Mouse (Mus musculus): ENCODE data around the gene Tmem178b. TPM values are rescaled to one million over a fixed set of nuclear protein-coding genes. Genes with fewer than 3 reads are reported as not detected.

Gene Tmem178b
- 7.1 and 9.0 TPM in 2 replicates for polyA plus RNA-seq (2014; fragmentation: Nextera tagmentation; extraction: Ambion mirVana)

DNA sequence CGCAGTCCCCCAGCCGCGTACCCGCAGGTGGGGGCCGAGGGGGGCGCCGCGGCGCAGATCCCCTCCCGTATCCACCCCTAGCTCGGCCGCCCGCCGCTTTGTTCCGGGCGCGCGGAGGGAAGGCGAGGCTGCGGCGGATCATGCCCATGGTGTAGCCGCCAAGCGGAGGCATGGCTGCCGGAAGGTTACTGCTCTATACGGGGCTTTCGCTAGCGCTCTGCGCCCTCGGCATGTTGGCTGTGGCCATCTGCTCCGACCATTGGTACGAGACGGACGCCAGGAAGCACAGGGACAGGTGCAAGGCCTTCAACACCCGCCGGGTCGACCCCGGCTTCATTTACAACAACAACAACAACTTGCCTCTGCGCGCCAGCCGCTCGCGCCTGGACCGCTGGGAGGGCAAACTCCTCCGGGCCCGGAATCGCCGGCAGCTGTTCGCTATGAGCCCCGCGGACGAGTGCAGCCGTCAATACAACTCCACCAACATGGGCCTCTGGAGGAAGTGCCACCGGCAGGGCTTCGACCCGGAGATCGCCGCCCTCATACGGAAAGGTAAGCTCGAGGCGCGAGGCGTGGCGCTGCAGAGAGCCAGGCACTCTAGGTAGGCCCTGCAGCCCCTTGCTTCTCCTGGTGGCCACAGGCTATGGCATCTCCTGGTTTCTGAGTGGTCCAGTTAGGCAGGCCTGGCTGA lies at the start of gene Tmem178b:
Gene Tmem178b, plus strand, starts transcription at position 371 of the 691 bp plus-strand sequence.
- H3K27me3 ChIP-seq (ENCODE audit: control insufficient read depth, insufficient read depth, low read length): peaks cover 2% of the 10 kb centered on the region; the same call in 1 of the 2 replicates
- WGBS: under 1% methylated on average over 63 of the region's 63 CpGs
- peak; percentile 56 for ATAC-seq (ENCODE audit: low FRiP score)

DNA sequence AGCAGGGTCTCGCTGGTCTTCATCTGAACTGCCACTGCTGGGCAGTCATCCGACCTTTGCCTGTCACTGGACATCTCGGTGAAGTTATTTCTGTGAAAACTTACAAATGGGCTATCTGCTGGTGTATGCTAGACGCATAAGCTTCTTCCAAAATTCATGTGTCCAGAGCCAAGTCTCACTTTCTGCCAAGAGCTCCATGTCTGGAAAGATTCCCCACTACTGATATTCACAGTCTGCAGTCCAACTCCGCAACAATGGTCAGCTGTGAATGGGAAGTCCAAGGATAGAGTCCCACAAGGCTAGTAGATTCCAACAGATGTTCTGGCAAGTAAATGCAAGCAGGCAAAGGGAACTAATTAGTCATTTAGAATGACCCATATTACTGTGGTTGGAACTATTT lies 44.3 kb upstream of the Tmem178b start:
- Histone ChIP-seq H3K4me1 (ENCODE audit: control insufficient read depth, insufficient read depth, low read length) (no peaks in the 10 kb centered on the region), H3K27me3 (ENCODE audit: control insufficient read depth, insufficient read depth, low read length) (no peaks in the 10 kb centered on the region), H3K36me3 (ENCODE audit: control insufficient read depth, insufficient read depth, low read length) (no peaks in the 10 kb centered on the region), H3K4me2 (no peak overlapping the region), H3K4me3 (ENCODE audit: low read depth, low read length) (no peak overlapping the region), H3K9ac (ENCODE audit: low read length) (no peak overlapping the region), H3K27ac (ENCODE audit: low read depth, low read length) (no peak overlapping the region), H3K9me3 (ENCODE audit: control insufficient read depth, low read length) (no peaks in the 10 kb centered on the region)
- no peak for DNase-seq (ENCODE audit: low spot score, missing footprints)
- WGBS: 91% methylated on average over 5 of the region's 5 CpGs
- no peak for ATAC-seq (ENCODE audit: low FRiP score)

More for the DNA sequence above, at the start of gene Tmem178b:
- H3K9me3 ChIP-seq (ENCODE audit: control insufficient read depth, low read length): no peaks in the 10 kb centered on the region
- peak within 1 kb of the TSS; percentile 87 for H3K9ac ChIP-seq (ENCODE audit: low read length)
- H3K4me2 ChIP-seq: peak within 1 kb of the TSS; percentile 97
- peaks cover 12% of the 10 kb centered on the region for H3K4me1 ChIP-seq (ENCODE audit: control insufficient read depth, insufficient read depth, low read length)
- peak within 1 kb of the TSS; percentile 74 for H3K4me3 ChIP-seq (ENCODE audit: low read depth, low read length)
- H3K36me3 ChIP-seq (ENCODE audit: control insufficient read depth, insufficient read depth, low read length): no peaks in the 10 kb centered on the region
- peak within 1 kb of the TSS; percentile 63; the same call in 1 of the 2 replicates for H3K27ac ChIP-seq (ENCODE audit: low read depth, low read length)
- peak; percentile 97 for DNase-seq (ENCODE audit: low spot score, missing footprints)

GRCm38 (mm10) chr6:39843698-39844342 lies 29.3 kb upstream of the Tmem178b start:
- no peaks in the 10 kb centered on the region for H3K4me1 ChIP-seq (ENCODE audit: control insufficient read depth, insufficient read depth, low read length)
- 93% methylated on average over 14 of the region's 14 CpGs for WGBS
- ATAC-seq (ENCODE audit: low FRiP score): no peak

DNA sequence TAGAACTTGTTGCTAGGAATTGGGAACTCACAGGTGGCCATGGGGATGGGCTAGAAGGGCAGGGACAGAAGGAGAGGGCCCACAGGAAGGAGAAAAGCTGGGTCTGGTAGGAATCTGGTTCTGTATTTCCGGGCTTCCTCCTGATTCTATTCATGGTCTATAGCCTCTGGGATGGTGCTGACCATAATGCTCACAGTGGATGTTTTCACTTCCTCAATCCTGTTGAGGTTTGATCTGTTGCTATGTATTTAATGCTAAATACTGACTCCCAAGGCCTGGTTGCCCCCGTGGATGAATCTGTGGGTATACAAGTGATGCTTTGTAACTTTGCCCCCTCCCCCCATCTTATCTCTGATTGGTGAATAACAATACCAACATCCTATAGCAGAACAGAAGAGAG lies 25.5 kb upstream of the Tmem178b start:
- Histone ChIP-seq H3K4me1 (ENCODE audit: control insufficient read depth, insufficient read depth, low read length) (no peaks in the 10 kb centered on the region), H3K9ac (ENCODE audit: low read length) (no peak overlapping the region), H3K4me3 (ENCODE audit: low read depth, low read length) (no peak overlapping the region), H3K27me3 (ENCODE audit: control insufficient read depth, insufficient read depth, low read length) (no peaks in the 10 kb centered on the region), H3K4me2 (no peak overlapping the region), H3K36me3 (ENCODE audit: control insufficient read depth, insufficient read depth, low read length) (no peaks in the 10 kb centered on the region), H3K9me3 (ENCODE audit: control insufficient read depth, low read length) (no peaks in the 10 kb centered on the region), H3K27ac (ENCODE audit: low read depth, low read length) (no peak overlapping the region)
- WGBS: 84% methylated on average over 2 of the region's 2 CpGs
- DNase-seq (ENCODE audit: low spot score, missing footprints) (no peak), ATAC-seq (ENCODE audit: low FRiP score) (no peak)

More at GRCm38 (mm10) chr6:39843698-39844342, 29.3 kb upstream of the Tmem178b start:
- no peak for DNase-seq (ENCODE audit: low spot score, missing footprints)
- Histone ChIP-seq H3K36me3 (ENCODE audit: control insufficient read depth, insufficient read depth, low read length) (no peaks in the 10 kb centered on the region), H3K4me2 (no peak overlapping the region), H3K9ac (ENCODE audit: low read length) (no peak overlapping the region), H3K4me3 (ENCODE audit: low read depth, low read length) (no peak overlapping the region), H3K27ac (ENCODE audit: low read depth, low read length) (no peak overlapping the region), H3K27me3 (ENCODE audit: control insufficient read depth, insufficient read depth, low read length) (no peaks in the 10 kb centered on the region), H3K9me3 (ENCODE audit: control insufficient read depth, low read length) (no peaks in the 10 kb centered on the region)

GRCm38 (mm10) chr6:39848766-39849165 lies 24.3 kb upstream of the Tmem178b start:
- no peaks in the 10 kb centered on the region for H3K9me3 ChIP-seq (ENCODE audit: control insufficient read depth, low read length)
- H3K4me3 ChIP-seq (ENCODE audit: low read depth, low read length): no peak overlapping the region
- 56% methylated on average over 7 of the region's 7 CpGs for WGBS
- no peak overlapping the region for H3K27ac ChIP-seq (ENCODE audit: low read depth, low read length)
- H3K9ac ChIP-seq (ENCODE audit: low read length): no peak overlapping the region
- DNase-seq (ENCODE audit: low spot score, missing footprints) (no peak), ATAC-seq (ENCODE audit: low FRiP score) (no peak)
- H3K36me3 ChIP-seq (ENCODE audit: control insufficient read depth, insufficient read depth, low read length): no peaks in the 10 kb centered on the region
- no peaks in the 10 kb centered on the region for H3K27me3 ChIP-seq (ENCODE audit: control insufficient read depth, insufficient read depth, low read length)
- H3K4me1 ChIP-seq (ENCODE audit: control insufficient read depth, insufficient read depth, low read length): no peaks in the 10 kb centered on the region
- no peak overlapping the region for H3K4me2 ChIP-seq

DNA sequence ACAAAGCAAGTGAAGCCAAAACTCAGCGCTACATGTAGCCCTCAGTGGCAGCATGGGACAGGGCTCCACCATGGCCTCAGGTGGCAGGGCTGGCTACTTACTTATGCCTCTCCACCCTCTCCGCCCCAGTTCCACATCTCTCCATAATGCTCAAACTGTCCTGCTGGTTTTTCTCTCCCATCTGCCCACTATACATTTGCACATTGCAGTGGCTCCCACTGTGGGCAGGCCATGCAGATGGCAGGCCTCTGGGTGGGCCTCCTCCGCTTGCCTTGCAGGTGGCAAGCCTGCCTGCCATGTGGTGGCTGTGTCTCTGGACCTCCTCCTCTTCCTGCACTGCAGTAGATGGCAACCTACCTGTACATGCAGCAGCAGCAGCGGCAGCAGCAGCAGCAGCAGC lies 23.4 kb upstream of the Tmem178b start:
- no peaks in the 10 kb centered on the region for H3K27me3 ChIP-seq (ENCODE audit: control insufficient read depth, insufficient read depth, low read length)
- no peak for ATAC-seq (ENCODE audit: low FRiP score)
- 93% methylated on average over 4 of the region's 4 CpGs for WGBS
- H3K9ac ChIP-seq (ENCODE audit: low read length): no peak overlapping the region
- DNase-seq (ENCODE audit: low spot score, missing footprints): no peak
- H3K27ac ChIP-seq (ENCODE audit: low read depth, low read length): no peak overlapping the region
- no peaks in the 10 kb centered on the region for H3K9me3 ChIP-seq (ENCODE audit: control insufficient read depth, low read length)
- H3K4me3 ChIP-seq (ENCODE audit: low read depth, low read length): no peak overlapping the region
- no peaks in the 10 kb centered on the region for H3K4me1 ChIP-seq (ENCODE audit: control insufficient read depth, insufficient read depth, low read length)
- H3K4me2 ChIP-seq: no peak overlapping the region
- no peaks in the 10 kb centered on the region for H3K36me3 ChIP-seq (ENCODE audit: control insufficient read depth, insufficient read depth, low read length)

GRCm38 (mm10) chr6:39870271-39871135 lies 2.6 kb upstream of the Tmem178b start:
- peaks cover 12% of the 10 kb centered on the region for H3K4me1 ChIP-seq (ENCODE audit: control insufficient read depth, insufficient read depth, low read length)
- peak overlapping the region; percentile 97 for H3K4me2 ChIP-seq
- 2% methylated on average over 28 of the region's 28 CpGs for WGBS
- ATAC-seq (ENCODE audit: low FRiP score) (peak; percentile 7), DNase-seq (ENCODE audit: low spot score, missing footprints) (peak; percentile 98)
- H3K36me3 ChIP-seq (ENCODE audit: control insufficient read depth, insufficient read depth, low read length): no peaks in the 10 kb centered on the region
- H3K27ac ChIP-seq (ENCODE audit: low read depth, low read length): no peak overlapping the region
- H3K9ac ChIP-seq (ENCODE audit: low read length): peak overlapping the region; percentile 87
- peaks cover 2% of the 10 kb centered on the region; the same call in 1 of the 2 replicates for H3K27me3 ChIP-seq (ENCODE audit: control insufficient read depth, insufficient read depth, low read length)
- H3K9me3 ChIP-seq (ENCODE audit: control insufficient read depth, low read length): no peaks in the 10 kb centered on the region
- H3K4me3 ChIP-seq (ENCODE audit: low read depth, low read length): peak overlapping the region; percentile 74

GRCm38 (mm10) chr6:39871381-39872305 lies 1.4 kb upstream of the Tmem178b start:
- peaks cover 2% of the 10 kb centered on the region; the same call in 1 of the 2 replicates for H3K27me3 ChIP-seq (ENCODE audit: control insufficient read depth, insufficient read depth, low read length)
- H3K4me3 ChIP-seq (ENCODE audit: low read depth, low read length): peak overlapping the region; percentile 74
- ATAC-seq (ENCODE audit: low FRiP score): peak; percentile 72
- WGBS: under 1% methylated on average over 70 of the region's 71 CpGs
- peak overlapping the region; percentile 97 for H3K4me2 ChIP-seq
- no peaks in the 10 kb centered on the region for H3K9me3 ChIP-seq (ENCODE audit: control insufficient read depth, low read length)
- peak; percentile 94 for DNase-seq (ENCODE audit: low spot score, missing footprints)
- peaks cover 12% of the 10 kb centered on the region for H3K4me1 ChIP-seq (ENCODE audit: control insufficient read depth, insufficient read depth, low read length)
- peak overlapping the region; percentile 63 for H3K27ac ChIP-seq (ENCODE audit: low read depth, low read length)
- H3K36me3 ChIP-seq (ENCODE audit: control insufficient read depth, insufficient read depth, low read length): no peaks in the 10 kb centered on the region
- peak overlapping the region; percentile 87 for H3K9ac ChIP-seq (ENCODE audit: low read length)
